ENCODE assay signal across 9 mouse cellular contexts in the genomic region with DNA sequence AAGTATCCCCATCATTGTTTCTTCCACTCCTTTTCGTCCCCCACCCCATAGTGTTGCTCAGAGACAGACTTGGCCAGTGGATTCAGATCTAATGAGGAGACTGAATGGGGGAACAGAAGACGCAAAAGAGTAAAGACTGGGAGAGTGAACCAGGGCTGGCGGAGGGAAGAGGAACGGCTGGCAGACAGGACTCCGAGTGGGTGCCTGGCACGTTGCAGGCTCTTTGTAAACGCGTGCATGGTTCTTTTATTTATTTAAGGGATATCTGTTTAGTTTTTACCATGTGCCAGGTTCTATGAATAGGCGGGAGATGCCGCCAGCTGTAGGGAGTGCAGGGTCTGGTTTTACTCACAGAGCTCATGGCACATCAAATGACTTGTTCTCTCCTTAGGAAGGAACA. TPM values are rescaled to one million over a fixed set of nuclear protein-coding genes. Genes with fewer than 3 reads are reported as not detected.
DNase-seq lines count a peak whose midpoint lies in the region; ATAC-seq and TF ChIP-seq lines count a peak whose summit lies in the region.
"Had no signal": no experiment of that assay in that cellular context is flagged by ENCODE, and none has a peak within 500 bp of the region (broad histone marks: within the 10 kb centered on the region; RNA-seq: fewer than 3 reads in every experiment).

No protein-coding gene starts in this region.

- no peak for TF ChIP-seq POLR2A in lung, adult 2 months (IDR thresholded peaks at IDR 0.05; ENCODE audit: borderline replicate concordance, extremely low read depth, low read depth, low read length)

- H3K27ac ChIP-seq in heart, embryonic 11.5 days (ENCODE audit: low read depth, low read length): no peak overlapping the region
- peak overlapping the region; percentile 30; the same call in 1 of the 2 replicates for H3K27ac ChIP-seq in stomach, postnatal 0 days (replicated peaks)
- H3K27ac ChIP-seq: macrophage had no signal

- H3K4me1 ChIP-seq in heart, embryonic 11.5 days (ENCODE audit: control insufficient read depth, insufficient read depth, low read length): peaks cover 15% of the 10 kb centered on the region
- 0 out of 2 replicates have a peak, but pooled peaks cover 2% of the 10 kb centered on the region for H3K4me1 ChIP-seq in lung, adult 2 months (ENCODE audit: control insufficient read depth, insufficient read depth, low read length)
- H3K4me1 ChIP-seq in stomach, postnatal 0 days (replicated peaks; ENCODE audit: control insufficient read depth, insufficient read depth): peaks cover 3% of the 10 kb centered on the region

- H3K9me3 ChIP-seq in heart, embryonic 11.5 days (replicated peaks; ENCODE audit: control insufficient read depth, low read length): no peaks in the 10 kb centered on the region
- no peaks in the 10 kb centered on the region for H3K9me3 ChIP-seq in stomach, postnatal 0 days (ENCODE audit: control insufficient read depth, low read length)

- H3K36me3 ChIP-seq in heart, embryonic 11.5 days (ENCODE audit: control insufficient read depth, insufficient read depth, low read length): peaks cover 2% of the 10 kb centered on the region; the same call in 1 of the 2 replicates
- no peaks in the 10 kb centered on the region for H3K36me3 ChIP-seq in stomach, postnatal 0 days (ENCODE audit: control insufficient read depth, insufficient read depth, low read length)

- no peaks in the 10 kb centered on the region for H3K27me3 ChIP-seq in heart, embryonic 11.5 days (ENCODE audit: control insufficient read depth, insufficient read depth, low read length)
- H3K27me3 ChIP-seq in stomach, postnatal 0 days (ENCODE audit: control insufficient read depth, insufficient read depth, low read length): no peaks in the 10 kb centered on the region

- 56% methylated on average over 10 of the region's 10 CpGs for WGBS in heart, embryonic 11.5 days (ENCODE audit: insufficient replicate concordance)
- 56% methylated on average over 10 of the region's 10 CpGs for WGBS in lung, adult 2 months
- 30% methylated on average over 10 of the region's 10 CpGs for WGBS in stomach, postnatal 0 days

- TF ChIP-seq CTCF in lung, adult 2 months (IDR thresholded peaks at IDR 0.05; ENCODE audit: insufficient read depth, low read length): no peak
- TF ChIP-seq CTCF in stomach, postnatal 0 days (IDR thresholded peaks at IDR 0.05; ENCODE audit: low read depth): no peak

- no peak overlapping the region for H3K9ac ChIP-seq in heart, embryonic 11.5 days (ENCODE audit: low read depth, low read length)
- no peak overlapping the region for H3K9ac ChIP-seq in stomach, postnatal 0 days (ENCODE audit: low read length)

- no peak for ATAC-seq in heart, embryonic 11.5 days (replicated peaks; ENCODE audit: insufficient number of reproducible peaks, low FRiP score, low TSS enrichment)
- ATAC-seq in stomach, postnatal 0 days (ENCODE audit: low FRiP score, low TSS enrichment): peak; percentile 53; the same call in 1 of the 2 replicates

- DNase-seq in heart, adult 18-20 months: peak; percentile 45 to 64
- peak; percentile 10 for DNase-seq in lung, postnatal 36 days
- no peak for DNase-seq in lung, adult 2 months
- peak; percentile 44 for DNase-seq in heart, postnatal 4 days
- no peak for DNase-seq in stomach, postnatal 0 days (ENCODE audit: low spot score)
- no peak for DNase-seq in ovary, adult 18-20 months (ENCODE audit: low spot score)
- no peak for DNase-seq in adrenal gland, adult (ENCODE audit: inconsistent age in 2 of 2, low spot score in 1 of 2)

- no peak overlapping the region for H3K4me3 ChIP-seq in heart, embryonic 11.5 days (ENCODE audit: low read depth, low read length)
- no peak overlapping the region for H3K4me3 ChIP-seq in lung, adult 2 months (replicated peaks; ENCODE audit: extremely low read depth, low read depth, low read length)
- H3K4me3 ChIP-seq in stomach, postnatal 0 days (ENCODE audit: low read depth, low read length): no peak overlapping the region

- H3K4me2 ChIP-seq in heart, embryonic 11.5 days: no peak overlapping the region
- no peak overlapping the region; the same call in 1 of the 2 replicates for H3K4me2 ChIP-seq in stomach, postnatal 0 days (replicated peaks; ENCODE audit: low read depth)

- TF ChIP-seq EP300 in stomach, postnatal 0 days (optimal IDR thresholded peaks at IDR 0.05): no peak

RNA-seq across cellular contexts. Expression of a gene that starts 8.5 kb away (rescaled TPM):
- 10 to 100 TPM; 38.5 to 43.3 TPM for total RNA-seq in heart, adult 18-20 months (2021)
- polyA plus RNA-seq in heart, embryonic 11.5 days (2014; fragmentation: Nextera tagmentation; extraction: Ambion mirVana): 45.4 and 51.9 TPM in 2 replicates
- 20.3 and 27.7 TPM in 2 replicates for polyA plus RNA-seq in lung, adult 2 months (2012; rRNA removed)
- total RNA-seq in heart, postnatal 4 days (2021): 10 to 100 TPM; 63.8 to 67.0 TPM
- 16.2 and 17.7 TPM in 2 replicates for polyA plus RNA-seq in stomach, postnatal 0 days (2015; fragmentation: Nextera tagmentation; extraction: Ambion mirVana)

Comparison
In these comparisons a context has a peak if more than half of its experiments do, and no peak if none do; other contexts are left out.
1. DNase-seq: peak in heart, adult 18-20 months (2 of 2), lung, postnatal 36 days (single experiment) and heart, postnatal 4 days (single experiment); none in lung, adult 2 months (single experiment), stomach, postnatal 0 days (single experiment), ovary, adult 18-20 months (single experiment) and adrenal gland, adult (0 of 2).